Mouse (Mus musculus): ENCODE results near the gene Hirip3.

- TF ChIP-seq POLR2A (IDR thresholded peaks at IDR 0.05; ENCODE audit: insufficient read depth, low read depth, low read length) (no peak), CTCF (IDR thresholded peaks at IDR 0.05; ENCODE audit: insufficient read depth, low read depth, low read length) (no peak)
These were observed 14.7 kb upstream of the Hirip3 start, which contains the start of gene Doc2a for GRCm38 (mm10) chr7:126847116-126847420.
